Mouse (Mus musculus) heart, adult 2 months (tissue): ENCODE data around the gene Abcc5.

ENCODE experiments used
- CTCF ChIP-seq: fragments of 200-600 bp; IDR thresholded peaks from 2 replicates; pipeline ENCODE4 v1.8.1; 2022; ENCODE audit warnings: antibody characterized with exemption, mild to moderate bottlenecking, moderate library complexity
- EP300 ChIP-seq: fragments of 200-500 bp; IDR thresholded peaks from 2 replicates; pipeline ENCODE4 v1.6.1; 2011; ENCODE audit warnings: low read depth, low read length, control low read depth; ENCODE audit not compliant: insufficient read depth
- POLR2A ChIP-seq: fragments of 200-500 bp; IDR thresholded peaks from 2 replicates; pipeline ENCODE4 v1.6.1; 2011; ENCODE audit warnings: mild to moderate bottlenecking, low read depth, low read length, control low read depth; ENCODE audit not compliant: insufficient read depth

- peak; percentile 87 for TF ChIP-seq CTCF
- TF ChIP-seq POLR2A: peak; percentile 64; the same call in 1 of the 2 replicates
- TF ChIP-seq EP300: peak; percentile 81
Observed at GRCm38 (mm10) chr16:20301770-20302649, 124.2 kb downstream of the Abcc5 start, which contains the start of gene Parl.
